9 mouse cellular contexts compared by ENCODE assay signal in genomic region chr17:85873853-85874586, GRCm38 (mm10).
DNase-seq lines count a peak whose midpoint lies in the region; ATAC-seq and TF ChIP-seq lines count a peak whose summit lies in the region.
"Had no signal": no experiment of that assay in that cellular context is flagged by ENCODE, and none has a peak within 500 bp of the region (broad histone marks: within the 10 kb centered on the region; RNA-seq: fewer than 3 reads in every experiment).

No protein-coding gene starts in this region.

- no peak for TF ChIP-seq CTCF in G1E (IDR thresholded peaks at IDR 0.05; ENCODE audit: low read depth, low read length)
- no peak for TF ChIP-seq CTCF in gastrocnemius, adult 2 months (IDR thresholded peaks at IDR 0.05)

- 8% methylated on average over 13 of the region's 13 CpGs for WGBS in forebrain, embryonic 14.5 days
- 29% methylated on average over 13 of the region's 13 CpGs for WGBS in limb, embryonic 12.5 days

- peak overlapping the region; percentile 46 for H3K4me2 ChIP-seq in forebrain, embryonic 14.5 days (ENCODE audit: low read length)
- H3K4me2 ChIP-seq in limb, embryonic 12.5 days = no peak overlapping the region

- H3K9me3 ChIP-seq in G1E (replicated peaks) = no peaks in the 10 kb centered on the region
- no peaks in the 10 kb centered on the region for H3K9me3 ChIP-seq in forebrain, embryonic 14.5 days (replicated peaks; ENCODE audit: control insufficient read depth, low read length)
- H3K9me3 ChIP-seq in limb, embryonic 12.5 days = no peaks in the 10 kb centered on the region

- peak; percentile 87 for ATAC-seq in G1E (ENCODE audit: extremely low read depth, insufficient number of reproducible peaks, low FRiP score, poor library complexity, severe bottlenecking)
- peak; percentile 87 for ATAC-seq in forebrain, embryonic 14.5 days
- no peak for ATAC-seq in limb, embryonic 12.5 days (ENCODE audit: insufficient number of reproducible peaks, insufficient read depth, low FRiP score, low TSS enrichment, low read depth)

- no peaks in the 10 kb centered on the region for H3K36me3 ChIP-seq in G1E (replicated peaks)
- H3K36me3 ChIP-seq in forebrain, embryonic 14.5 days (ENCODE audit: control insufficient read depth, insufficient read depth, low read length) = no peaks in the 10 kb centered on the region
- H3K36me3 ChIP-seq in limb, embryonic 12.5 days = no peaks in the 10 kb centered on the region

- H3K27ac ChIP-seq in forebrain, embryonic 14.5 days (ENCODE audit: low read depth, low read length) = peak overlapping the region; percentile 48; the same call in 1 of the 2 replicates
- H3K27ac ChIP-seq in limb, embryonic 12.5 days = no peak overlapping the region
- no peak overlapping the region for H3K27ac ChIP-seq in gastrocnemius, adult 2 months

- H3K27me3 ChIP-seq in G1E (ENCODE audit: insufficient read depth, low read length) = peaks cover 38% of the 10 kb centered on the region
- 0 out of 2 replicates have a peak, but pooled peaks cover 2% of the 10 kb centered on the region for H3K27me3 ChIP-seq in forebrain, embryonic 14.5 days (replicated peaks; ENCODE audit: control insufficient read depth, insufficient read depth, low read length)
- peaks cover 37% of the 10 kb centered on the region for H3K27me3 ChIP-seq in limb, embryonic 12.5 days

- no peak overlapping the region for H3K4me3 ChIP-seq in G1E (ENCODE audit: low read depth, low read length)
- peak overlapping the region; percentile 14; the same call in 1 of the 2 replicates for H3K4me3 ChIP-seq in forebrain, embryonic 14.5 days (ENCODE audit: low read depth, low read length)
- H3K4me3 ChIP-seq in limb, embryonic 12.5 days (replicated peaks) = no peak overlapping the region
- H3K4me3 ChIP-seq in gastrocnemius, adult 2 months = no peak overlapping the region

- peak; percentile 77 for DNase-seq in 416B (ENCODE audit: low read depth)
- DNase-seq in G1E (ENCODE audit: low spot score) = peak; percentile 28
- peak; percentile 88 for DNase-seq in forebrain, embryonic 14.5 days (ENCODE audit: low spot score)
- no peak for DNase-seq in frontal cortex, postnatal 10 days (ENCODE audit: low spot score in 2 of 2)
- DNase-seq in cerebellum, postnatal 36 days = no peak
- DNase-seq in natural killer cell, adult 2 months (ENCODE audit: low spot score in 2 of 2) = no peak
- DNase-seq in gastrocnemius, adult 2 months = no peak
- DNase-seq: adrenal gland, postnatal 36 days had no signal

- intact Hi-C loops in gastrocnemius, adult 2 months (cut with DNase I) = no loop called here

- no peak overlapping the region; the same call in 1 of the 2 replicates for H3K9ac ChIP-seq in forebrain, embryonic 14.5 days (ENCODE audit: low read length)
- H3K9ac ChIP-seq in limb, embryonic 12.5 days (replicated peaks) = 0 out of 2 replicates have a peak overlapping the region, but pooled peaks have one; percentile 23

- H3K4me1 ChIP-seq in G1E (ENCODE audit: insufficient read depth, low read depth, low read length) = peaks cover 21% of the 10 kb centered on the region
- H3K4me1 ChIP-seq in forebrain, embryonic 14.5 days (ENCODE audit: control insufficient read depth, insufficient read depth, low read length) = peaks cover 8% of the 10 kb centered on the region
- peaks cover 54% of the 10 kb centered on the region for H3K4me1 ChIP-seq in limb, embryonic 12.5 days (replicated peaks)

Comparison
In these comparisons a context has a peak if more than half of its experiments do, and no peak if none do; other contexts are left out.
1. DNase-seq: peak in 416B (single experiment), G1E (single experiment) and forebrain, embryonic 14.5 days (single experiment); none in frontal cortex, postnatal 10 days (0 of 2), cerebellum, postnatal 36 days (0 of 2), natural killer cell, adult 2 months (0 of 2) and gastrocnemius, adult 2 months (single experiment).